Comparison of ENCODE assay signal across 10 mouse cellular contexts in the genomic region with DNA sequence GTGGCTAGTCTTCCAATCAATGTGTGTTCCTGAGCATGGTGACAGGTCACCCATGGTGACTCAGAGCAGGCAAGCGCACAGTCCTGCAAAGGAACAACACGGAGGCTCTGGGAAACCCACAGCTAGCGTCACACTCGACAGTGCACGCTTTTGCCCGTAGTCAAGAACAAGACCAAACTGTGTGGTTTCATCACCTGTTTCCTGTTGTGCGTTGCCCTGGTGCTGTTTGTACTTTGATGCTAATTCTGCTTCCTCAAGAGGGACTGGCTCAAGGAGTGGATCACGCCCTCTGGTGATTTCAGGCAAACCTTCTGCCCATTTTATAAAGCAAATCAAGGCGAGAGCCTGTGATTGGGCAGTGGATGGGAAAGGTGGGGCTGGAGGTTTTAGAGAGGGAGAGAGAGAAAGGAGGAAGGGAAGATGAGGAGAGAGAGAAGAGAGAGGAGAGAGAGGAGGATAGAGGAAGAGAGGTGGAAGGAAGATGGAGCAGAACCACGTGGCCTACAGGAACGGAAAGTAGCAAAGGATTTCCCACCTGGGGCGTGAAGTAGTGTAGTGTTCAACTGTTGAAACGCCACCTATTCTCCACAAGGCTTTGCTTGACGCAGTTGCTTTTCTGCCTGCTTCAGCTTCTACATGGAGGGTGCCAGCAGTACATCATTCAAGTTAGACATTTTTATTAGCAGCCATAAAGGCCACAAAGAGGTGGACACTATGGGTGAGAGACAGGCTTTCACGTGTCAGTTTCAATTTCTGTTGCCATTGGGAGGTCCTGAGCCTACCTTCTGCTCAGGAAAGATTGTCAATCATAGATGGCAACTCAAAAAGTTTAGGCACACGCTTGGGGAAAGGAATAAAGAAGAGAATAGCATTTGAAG. TPM values are rescaled to one million over a fixed set of nuclear protein-coding genes. Genes with fewer than 3 reads are reported as not detected.
DNase-seq lines count a peak whose midpoint lies in the region; ATAC-seq and TF ChIP-seq lines count a peak whose summit lies in the region.
"Had no signal": no experiment of that assay in that cellular context is flagged by ENCODE, and none has a peak within 500 bp of the region (broad histone marks: within the 10 kb centered on the region; RNA-seq: fewer than 3 reads in every experiment).

No protein-coding gene starts in this region.

- H3K9me3 ChIP-seq in kidney, postnatal 0 days (replicated peaks; ENCODE audit: low read length) = no peaks in the 10 kb centered on the region
- peaks cover 12% of the 10 kb centered on the region for H3K9me3 ChIP-seq in megakaryocyte, embryonic 14.5 days
- H3K9me3 ChIP-seq in hindbrain, embryonic 14.5 days (ENCODE audit: control insufficient read depth, low read length) = no peaks in the 10 kb centered on the region
- H3K9me3 ChIP-seq: hindbrain, embryonic 12.5 days; midbrain, embryonic 12.5 days had no signal

- H3K27ac ChIP-seq in kidney, postnatal 0 days = 0 out of 2 replicates have a peak overlapping the region, but pooled peaks have one; percentile 28
- no peak overlapping the region for H3K27ac ChIP-seq in hindbrain, embryonic 14.5 days
- H3K27ac ChIP-seq: hindbrain, embryonic 12.5 days; midbrain, embryonic 12.5 days had no signal

- 0 out of 2 replicates have a peak, but pooled peaks have one; percentile 62 for ATAC-seq in kidney, postnatal 0 days (replicated peaks; ENCODE audit: low FRiP score, low read depth)
- no peak for ATAC-seq in hindbrain, embryonic 14.5 days (ENCODE audit: low FRiP score)

- H3K4me1 ChIP-seq in kidney, postnatal 0 days (replicated peaks; ENCODE audit: insufficient read depth, low read length) = no peaks in the 10 kb centered on the region
- H3K4me1 ChIP-seq in megakaryocyte, embryonic 14.5 days = peaks cover 16% of the 10 kb centered on the region
- no peaks in the 10 kb centered on the region for H3K4me1 ChIP-seq in hindbrain, embryonic 14.5 days (replicated peaks; ENCODE audit: control insufficient read depth, insufficient read depth, low read length)
- H3K4me1 ChIP-seq: hindbrain, embryonic 12.5 days; midbrain, embryonic 12.5 days had no signal

- peak; percentile 40; the same call in 1 of the 2 replicates for TF ChIP-seq CTCF in kidney, postnatal 0 days (IDR thresholded peaks at IDR 0.05; ENCODE audit: low read depth)

- DNase-seq in kidney, postnatal 0 days (ENCODE audit: low spot score) = peak; percentile 40
- DNase-seq in kidney, postnatal 10 days = no peak
- peak; percentile 6 for DNase-seq in c-Kit-positive CD71-positive TER-119-positive erythroid progenitor cells, embryonic 14.5 days (ENCODE audit: low spot score)
- DNase-seq in thymus, postnatal 25 days = peak; percentile 78
- no peak for DNase-seq in cerebellum, adult 11 months
- no peak for DNase-seq in hindbrain, embryonic 14.5 days (ENCODE audit: low spot score)
- DNase-seq in neural tube, embryonic 10.5 days (ENCODE audit: extremely low spot score, low spot score) = no peak

- WGBS in kidney, postnatal 0 days = 27% methylated on average over 16 of the region's 16 CpGs
- WGBS in hindbrain, embryonic 14.5 days = 73% methylated on average over 16 of the region's 16 CpGs

- H3K9ac ChIP-seq in kidney, postnatal 0 days (ENCODE audit: low read depth, low read length) = no peak overlapping the region
- H3K9ac ChIP-seq in hindbrain, embryonic 14.5 days = no peak overlapping the region
- H3K9ac ChIP-seq: hindbrain, embryonic 12.5 days; midbrain, embryonic 12.5 days had no signal

- no peak overlapping the region for H3K4me3 ChIP-seq in kidney, postnatal 0 days (replicated peaks; ENCODE audit: low read depth, low read length)
- H3K4me3 ChIP-seq in megakaryocyte, embryonic 14.5 days (replicated peaks) = peak overlapping the region; percentile 82
- H3K4me3 ChIP-seq in hindbrain, embryonic 14.5 days (replicated peaks; ENCODE audit: low read length) = no peak overlapping the region
- H3K4me3 ChIP-seq: hindbrain, embryonic 12.5 days; midbrain, embryonic 12.5 days had no signal

- no peaks in the 10 kb centered on the region for H3K36me3 ChIP-seq in kidney, postnatal 0 days (ENCODE audit: insufficient read depth, low read length)
- H3K36me3 ChIP-seq in megakaryocyte, embryonic 14.5 days (replicated peaks; ENCODE audit: low read length) = no peaks in the 10 kb centered on the region
- H3K36me3 ChIP-seq in hindbrain, embryonic 14.5 days (replicated peaks; ENCODE audit: control insufficient read depth, insufficient read depth) = no peaks in the 10 kb centered on the region
- H3K36me3 ChIP-seq: hindbrain, embryonic 12.5 days; midbrain, embryonic 12.5 days had no signal

- H3K4me2 ChIP-seq in kidney, postnatal 0 days (ENCODE audit: low read length) = no peak overlapping the region; the same call in 1 of the 2 replicates
- no peak overlapping the region for H3K4me2 ChIP-seq in hindbrain, embryonic 14.5 days (replicated peaks)
- H3K4me2 ChIP-seq: hindbrain, embryonic 12.5 days; midbrain, embryonic 12.5 days had no signal

- no peaks in the 10 kb centered on the region for H3K27me3 ChIP-seq in kidney, postnatal 0 days (ENCODE audit: insufficient read depth, low read length)
- H3K27me3 ChIP-seq in megakaryocyte, embryonic 14.5 days (replicated peaks) = peaks cover 11% of the 10 kb centered on the region
- no peaks in the 10 kb centered on the region for H3K27me3 ChIP-seq in hindbrain, embryonic 14.5 days (ENCODE audit: control insufficient read depth, insufficient read depth, low read length)
- H3K27me3 ChIP-seq: hindbrain, embryonic 12.5 days; midbrain, embryonic 12.5 days had no signal

RNA-seq across cellular contexts. Expression of gene Slc25a17, which starts 59.2 kb away (rescaled TPM):
- 153 and 157 TPM in 2 replicates for polyA plus RNA-seq in kidney, postnatal 0 days (2015; fragmentation: Nextera tagmentation; extraction: Ambion mirVana)
- 3.7 TPM in 1 of 2 replicates, not detected in the other for polyA plus RNA-seq in megakaryocyte, embryonic 14.5 days (2012; ENCODE audit: insufficient read depth, low replicate concordance)
- 130 and 140 TPM in 2 replicates for polyA plus RNA-seq in hindbrain, embryonic 14.5 days (2014; fragmentation: Nextera tagmentation; extraction: Ambion mirVana)

Comparison
In these comparisons a context has a peak if more than half of its experiments do, and no peak if none do; other contexts are left out.
1. DNase-seq: peak in kidney, postnatal 0 days (single experiment), c-Kit-positive CD71-positive TER-119-positive erythroid progenitor cells, embryonic 14.5 days (single experiment) and thymus, postnatal 25 days (single experiment); none in kidney, postnatal 10 days (single experiment), cerebellum, adult 11 months (single experiment), hindbrain, embryonic 14.5 days (single experiment) and neural tube, embryonic 10.5 days (single experiment).
2. RNA of gene Slc25a17, which starts 59.2 kb away (polyA plus RNA-seq): 153 to 157 TPM in kidney, postnatal 0 days and 130 to 140 TPM in hindbrain, embryonic 14.5 days; 3.7 TPM in megakaryocyte, embryonic 14.5 days; every median in the first group is over 10 times any median in the second.